In the genomic region with DNA sequence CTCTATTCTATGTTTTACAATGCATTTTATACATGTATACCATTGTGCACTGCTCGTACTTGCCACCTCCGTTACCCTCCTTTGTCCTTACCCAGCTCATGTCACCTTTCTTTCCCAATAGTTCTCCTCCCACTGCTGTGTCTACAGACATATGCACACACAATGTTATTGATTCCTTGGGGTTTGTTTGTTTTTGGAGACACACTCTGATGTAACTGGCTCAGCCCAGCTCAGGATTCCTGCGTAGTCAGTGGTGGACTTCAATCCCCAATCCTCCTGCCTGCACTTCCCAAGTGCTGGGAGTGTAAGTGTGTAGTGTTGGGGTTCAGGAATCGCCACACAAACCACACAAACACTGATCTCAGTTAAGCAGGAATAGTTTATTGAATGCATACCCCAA, we compare ENCODE assay signal across 19 mouse cellular contexts. TPM values are rescaled to one million over a fixed set of nuclear protein-coding genes. Genes with fewer than 3 reads are reported as not detected.
DNase-seq lines count a peak whose midpoint lies in the region; ATAC-seq lines count a peak whose summit lies in the region.
"Had no signal": no experiment of that assay in that cellular context is flagged by ENCODE, and none has a peak within 500 bp of the region (broad histone marks: within the 10 kb centered on the region; RNA-seq: fewer than 3 reads in every experiment).

No protein-coding gene starts in this region.

- no peaks in the 10 kb centered on the region for H3K9me3 ChIP-seq in midbrain, embryonic 11.5 days (ENCODE audit: control insufficient read depth, low read length)
- no peaks in the 10 kb centered on the region for H3K9me3 ChIP-seq in midbrain, embryonic 14.5 days (ENCODE audit: control insufficient read depth, low read length)
- H3K9me3 ChIP-seq in liver, embryonic 12.5 days (replicated peaks) = no peaks in the 10 kb centered on the region
- H3K9me3 ChIP-seq in liver, embryonic 16.5 days (replicated peaks; ENCODE audit: control insufficient read depth, low read length) = no peaks in the 10 kb centered on the region
- H3K9me3 ChIP-seq in hindbrain, embryonic 10.5 days = no peaks in the 10 kb centered on the region
- H3K9me3 ChIP-seq: embryonic facial prominence, embryonic 12.5 days; forebrain, embryonic 12.5 days; heart, embryonic 12.5 days; hindbrain, embryonic 13.5 days had no signal

- no peak for ATAC-seq in midbrain, embryonic 11.5 days (ENCODE audit: low FRiP score)
- ATAC-seq in midbrain, embryonic 14.5 days (ENCODE audit: low FRiP score, low TSS enrichment) = no peak
- ATAC-seq in liver, embryonic 12.5 days = peak; percentile 75
- peak; percentile 92 for ATAC-seq in liver, embryonic 16.5 days (ENCODE audit: low read depth)
- ATAC-seq: forebrain, embryonic 16.5 days had no signal

- peaks cover 3% of the 10 kb centered on the region; the same call in 1 of the 2 replicates for H3K36me3 ChIP-seq in midbrain, embryonic 11.5 days (ENCODE audit: control insufficient read depth, insufficient read depth, low read length)
- peaks cover 53% of the 10 kb centered on the region for H3K36me3 ChIP-seq in midbrain, embryonic 14.5 days (ENCODE audit: control insufficient read depth, insufficient read depth, low read length)
- H3K36me3 ChIP-seq in liver, embryonic 12.5 days = peaks cover 87% of the 10 kb centered on the region
- peaks cover 52% of the 10 kb centered on the region for H3K36me3 ChIP-seq in liver, embryonic 16.5 days (ENCODE audit: control insufficient read depth, insufficient read depth)
- peaks cover 62% of the 10 kb centered on the region for H3K36me3 ChIP-seq in hindbrain, embryonic 10.5 days

- H3K27ac ChIP-seq in midbrain, embryonic 11.5 days (ENCODE audit: low read depth, low read length) = no peak overlapping the region
- no peak overlapping the region for H3K27ac ChIP-seq in midbrain, embryonic 14.5 days (replicated peaks; ENCODE audit: low read depth, low read length)
- H3K27ac ChIP-seq in liver, embryonic 12.5 days = peak overlapping the region; percentile 48
- H3K27ac ChIP-seq in liver, embryonic 16.5 days (ENCODE audit: low read length) = peak overlapping the region; percentile 28
- no peak overlapping the region for H3K27ac ChIP-seq in hindbrain, embryonic 10.5 days
- H3K27ac ChIP-seq: embryonic facial prominence, embryonic 12.5 days; forebrain, embryonic 12.5 days; hindbrain, embryonic 13.5 days had no signal

- peak; percentile 79 for DNase-seq in midbrain, embryonic 11.5 days (ENCODE audit: low spot score, missing footprints)
- DNase-seq in midbrain, embryonic 14.5 days = no peak
- DNase-seq in cerebellum, adult 8-10 months = no peak
- no peak for DNase-seq in hindbrain, embryonic 10.5 days (ENCODE audit: low spot score)
- DNase-seq in urinary bladder, postnatal 10 days (ENCODE audit: low spot score) = no peak
- DNase-seq: adrenal gland, adult 2 months; adrenal gland, postnatal 25 days; cerebellum, adult 18-20 months; cerebellum, postnatal 14 days; embryo, embryonic 11 days; gastrocnemius, postnatal 14 days; heart, postnatal 36 days had no signal

- H3K4me3 ChIP-seq in midbrain, embryonic 11.5 days (ENCODE audit: low read depth, low read length) = no peak overlapping the region
- no peak overlapping the region for H3K4me3 ChIP-seq in midbrain, embryonic 14.5 days (replicated peaks; ENCODE audit: low read depth, low read length)
- no peak overlapping the region for H3K4me3 ChIP-seq in liver, embryonic 12.5 days
- no peak overlapping the region for H3K4me3 ChIP-seq in liver, embryonic 16.5 days (ENCODE audit: low read depth, low read length)
- no peak overlapping the region for H3K4me3 ChIP-seq in hindbrain, embryonic 10.5 days
- H3K4me3 ChIP-seq: embryonic facial prominence, embryonic 12.5 days; forebrain, embryonic 12.5 days; heart, embryonic 12.5 days; hindbrain, embryonic 13.5 days had no signal

- H3K4me1 ChIP-seq in midbrain, embryonic 11.5 days (ENCODE audit: control insufficient read depth, insufficient read depth, low read length) = no peaks in the 10 kb centered on the region
- H3K4me1 ChIP-seq in midbrain, embryonic 14.5 days (ENCODE audit: control insufficient read depth, insufficient read depth, low read length) = no peaks in the 10 kb centered on the region
- no peaks in the 10 kb centered on the region for H3K4me1 ChIP-seq in liver, embryonic 12.5 days
- no peaks in the 10 kb centered on the region; the same call in none of the 2 replicates for H3K4me1 ChIP-seq in liver, embryonic 16.5 days (ENCODE audit: control insufficient read depth, low read depth, low read length)
- H3K4me1 ChIP-seq in hindbrain, embryonic 10.5 days (replicated peaks) = no peaks in the 10 kb centered on the region
- H3K4me1 ChIP-seq: embryonic facial prominence, embryonic 12.5 days; forebrain, embryonic 12.5 days; heart, embryonic 12.5 days; hindbrain, embryonic 13.5 days had no signal

- no peaks in the 10 kb centered on the region for H3K27me3 ChIP-seq in midbrain, embryonic 11.5 days (ENCODE audit: control insufficient read depth, insufficient read depth, low read length)
- no peaks in the 10 kb centered on the region for H3K27me3 ChIP-seq in midbrain, embryonic 14.5 days (ENCODE audit: control insufficient read depth, insufficient read depth, low read length)
- no peaks in the 10 kb centered on the region for H3K27me3 ChIP-seq in liver, embryonic 12.5 days (replicated peaks)
- H3K27me3 ChIP-seq in liver, embryonic 16.5 days (ENCODE audit: control insufficient read depth, insufficient read depth, low read depth, low read length) = no peaks in the 10 kb centered on the region
- no peaks in the 10 kb centered on the region for H3K27me3 ChIP-seq in hindbrain, embryonic 10.5 days (ENCODE audit: insufficient read depth, poor library complexity, severe bottlenecking)
- H3K27me3 ChIP-seq: embryonic facial prominence, embryonic 12.5 days; forebrain, embryonic 12.5 days; heart, embryonic 12.5 days; hindbrain, embryonic 13.5 days had no signal

- no peak overlapping the region for H3K4me2 ChIP-seq in midbrain, embryonic 11.5 days
- no peak overlapping the region for H3K4me2 ChIP-seq in midbrain, embryonic 14.5 days (ENCODE audit: low read length)
- no peak overlapping the region for H3K4me2 ChIP-seq in liver, embryonic 12.5 days
- H3K4me2 ChIP-seq in liver, embryonic 16.5 days (ENCODE audit: low read depth, low read length) = no peak overlapping the region
- H3K4me2 ChIP-seq: embryonic facial prominence, embryonic 12.5 days; forebrain, embryonic 12.5 days; heart, embryonic 12.5 days; hindbrain, embryonic 13.5 days had no signal

- no peak overlapping the region for H3K9ac ChIP-seq in midbrain, embryonic 11.5 days (ENCODE audit: low read length)
- no peak overlapping the region for H3K9ac ChIP-seq in midbrain, embryonic 14.5 days (replicated peaks; ENCODE audit: low read length)
- H3K9ac ChIP-seq in liver, embryonic 12.5 days = no peak overlapping the region
- H3K9ac ChIP-seq in liver, embryonic 16.5 days (ENCODE audit: low read depth, low read length) = no peak overlapping the region
- H3K9ac ChIP-seq: embryonic facial prominence, embryonic 12.5 days; forebrain, embryonic 12.5 days; heart, embryonic 12.5 days; hindbrain, embryonic 13.5 days had no signal

- 85% methylated on average over 4 of the region's 4 CpGs for WGBS in midbrain, embryonic 11.5 days
- 86% methylated on average over 4 of the region's 4 CpGs for WGBS in midbrain, embryonic 14.5 days
- WGBS in liver, embryonic 12.5 days (ENCODE audit: insufficient replicate concordance) = 84% methylated on average over 4 of the region's 4 CpGs
- 78% methylated on average over 4 of the region's 4 CpGs for WGBS in liver, embryonic 16.5 days (ENCODE audit: insufficient replicate concordance)
- 82% methylated on average over 4 of the region's 4 CpGs for WGBS in hindbrain, embryonic 10.5 days

RNA-seq across cellular contexts. Expression of gene Whamm, which starts 16.2 kb away (rescaled TPM):
- polyA plus RNA-seq in midbrain, embryonic 11.5 days (2014; fragmentation: Nextera tagmentation; extraction: Ambion mirVana) = 4.2 and 5.7 TPM in 2 replicates
- polyA plus RNA-seq in midbrain, embryonic 14.5 days (2014; fragmentation: Nextera tagmentation; extraction: Ambion mirVana) = 9.9 and 10.1 TPM in 2 replicates
- 8.2 and 9.6 TPM in 2 replicates for polyA plus RNA-seq in liver, embryonic 12.5 days (2016; fragmentation: Nextera tagmentation; extraction: Ambion mirVana)
- 1.5 and 2.4 TPM in 2 replicates for polyA plus RNA-seq in liver, embryonic 16.5 days (2015; fragmentation: Nextera tagmentation; extraction: Ambion mirVana)
- 2.9 and 4.2 TPM in 2 replicates for polyA plus RNA-seq in hindbrain, embryonic 10.5 days (2016; fragmentation: Nextera tagmentation; extraction: Ambion mirVana)

RNA-seq across cellular contexts. Expression of gene Fsd2, which starts 20.5 kb away (rescaled TPM):
- 0.08 and 0.22 TPM in 2 replicates for polyA plus RNA-seq in midbrain, embryonic 11.5 days (2014; fragmentation: Nextera tagmentation; extraction: Ambion mirVana)
- polyA plus RNA-seq in midbrain, embryonic 14.5 days (2014; fragmentation: Nextera tagmentation; extraction: Ambion mirVana) = 0.07 and 0.20 TPM in 2 replicates
- polyA plus RNA-seq in liver, embryonic 12.5 days (2016; fragmentation: Nextera tagmentation; extraction: Ambion mirVana) = 0.05 and 0.06 TPM in 2 replicates
- 0.21 and 0.59 TPM in 2 replicates for polyA plus RNA-seq in liver, embryonic 16.5 days (2015; fragmentation: Nextera tagmentation; extraction: Ambion mirVana)
- polyA plus RNA-seq in hindbrain, embryonic 10.5 days (2016; fragmentation: Nextera tagmentation; extraction: Ambion mirVana) = 0.07 and 0.54 TPM in 2 replicates

Comparison
In these comparisons a context has a peak if more than half of its experiments do, and no peak if none do; other contexts are left out.
1. ATAC-seq: peak in liver, embryonic 12.5 days (single experiment) and liver, embryonic 16.5 days (single experiment); none in midbrain, embryonic 11.5 days (single experiment) and midbrain, embryonic 14.5 days (single experiment).
2. H3K27ac ChIP-seq: peak in liver, embryonic 12.5 days (single experiment) and liver, embryonic 16.5 days (single experiment); none in midbrain, embryonic 11.5 days (single experiment), midbrain, embryonic 14.5 days (single experiment) and hindbrain, embryonic 10.5 days (single experiment).